Mouse (Mus musculus) urinary bladder, postnatal 10 days (tissue): ENCODE data around the gene Rbm48.
"Not testable (repeated sequence)": the region's sequence is repeated elsewhere in the genome, so short reads cannot be mapped to it uniquely, and the experiment has no call there.

Source experiments
- DNase-seq: peaks from one replicate; pipeline ENCODE4 v3.0.0; 2022; ENCODE audit warnings: low spot score

Rbm48 gene

GRCm38 (mm10) chr5:3596399-3596766 is at the start of gene Rbm48:
Rbm48 (minus strand) TSS chr5:3596585.
- peak; percentile 44 for DNase-seq

GRCm38 (mm10) chr5:3645326-3645725 is 48.9 kb upstream of the Rbm48 start:
- no peak for DNase-seq

GRCm38 (mm10) chr5:3644621-3645020 is 48.2 kb upstream of the Rbm48 start:
- no peak for DNase-seq

- no peak for DNase-seq
These were observed 38.9 kb upstream of the Rbm48 start for GRCm38 (mm10) chr5:3635286-3635685.

- DNase-seq, result no peak
These were observed 37.6 kb upstream of the Rbm48 start for GRCm38 (mm10) chr5:3633951-3634350.

GRCm38 (mm10) chr5:3633315-3633714 is 36.9 kb upstream of the Rbm48 start:
- no peak for DNase-seq

- no peak for DNase-seq
These were observed 35.9 kb upstream of the Rbm48 start for GRCm38 (mm10) chr5:3632285-3632684.

GRCm38 (mm10) chr5:3631512-3632271 is 35.3 kb upstream of the Rbm48 start:
- DNase-seq, result no peak

GRCm38 (mm10) chr5:3630055-3630454 is 33.7 kb upstream of the Rbm48 start:
- DNase-seq, result no peak

- DNase-seq, result no peak
These were observed 24.1 kb upstream of the Rbm48 start for GRCm38 (mm10) chr5:3620486-3620885.

GRCm38 (mm10) chr5:3611835-3612234 is 15.4 kb upstream of the Rbm48 start:
- DNase-seq, result not testable (repeated sequence)

GRCm38 (mm10) chr5:3609241-3609640 is 12.9 kb upstream of the Rbm48 start:
- no peak for DNase-seq

GRCm38 (mm10) chr5:3607114-3607513 is 10.7 kb upstream of the Rbm48 start:
- no peak for DNase-seq

GRCm38 (mm10) chr5:3600790-3601189 is 4.4 kb upstream of the Rbm48 start:
- no peak for DNase-seq

- DNase-seq, result no peak
These were observed 3.9 kb upstream of the Rbm48 start for GRCm38 (mm10) chr5:3600298-3600697.

- DNase-seq, result no peak
These were observed 2.4 kb upstream of the Rbm48 start for GRCm38 (mm10) chr5:3598766-3599165.

- no peak for DNase-seq
These were observed 786 bp upstream of the Rbm48 start for GRCm38 (mm10) chr5:3597171-3597570.

- DNase-seq, result peak; percentile 81
These were observed 539 bp downstream of the Rbm48 start, which contains the start of gene Pex1 for GRCm38 (mm10) chr5:3595693-3596398. Pex1 (plus strand) TSS chr5:3596066.

GRCm38 (mm10) chr5:3579066-3579465 is 17.3 kb downstream of the Rbm48 start:
- no peak for DNase-seq

GRCm38 (mm10) chr5:3577939-3578338 is 18.4 kb downstream of the Rbm48 start:
- DNase-seq, result no peak

GRCm38 (mm10) chr5:3574825-3575224 is 21.6 kb downstream of the Rbm48 start:
- DNase-seq, result no peak

GRCm38 (mm10) chr5:3571266-3571665 is 25.1 kb downstream of the Rbm48 start, which contains the start of gene 1700109H08Rik:
1700109H08Rik (plus strand) TSS chr5:3571566.
- DNase-seq, result no peak

GRCm38 (mm10) chr5:3554198-3554597 is 42.2 kb downstream of the Rbm48 start:
- DNase-seq, result no peak
